Mouse (Mus musculus) heart, embryonic 14.5 days (tissue): ENCODE results near the gene Cacna2d1. TPM values are rescaled to one million over a fixed set of nuclear protein-coding genes. Genes with fewer than 3 reads are reported as not detected.

ENCODE experiments used
- ATAC-seq: fragments of 200-750 bp; cut with Nextera tagmentation; 2 replicates; pipeline ENCODE4 v1.8.0; 2017; ENCODE audit warnings: low read depth, moderate TSS enrichment; ENCODE audit not compliant: insufficient number of reproducible peaks, insufficient read depth, low FRiP score
- H3K27ac ChIP-seq, 2 experiments: fragments of 200-500 bp in 1 of 2; fragments of 300-500 bp in 1 of 2; sonication (generic) in 1 of 2; replicated peaks in 1 of 2; 2 replicates each; pipeline ENCODE4 v1.5.1; 2012 to 2014; ENCODE audit warnings: low read depth in 2 of 2, low read length in 2 of 2, control low read depth in 1 of 2, mild to moderate bottlenecking in 1 of 2, mixed read lengths in 1 of 2; ENCODE audit not compliant: control insufficient read depth in 1 of 2, insufficient read depth in 1 of 2
- H3K27me3 ChIP-seq: fragments of 300-500 bp; sonication (generic); 2 replicates; pipeline ENCODE4 v1.6.1; 2014; ENCODE audit warnings: mild to moderate bottlenecking, low read length, control low read depth; ENCODE audit not compliant: control insufficient read depth, insufficient read depth
- H3K36me3 ChIP-seq: fragments of 300-500 bp; sonication (generic); 2 replicates; pipeline ENCODE4 v1.6.1; 2014; ENCODE audit warnings: mild to moderate bottlenecking, control low read depth, low read length, mixed read lengths; ENCODE audit not compliant: control insufficient read depth, insufficient read depth
- H3K4me1 ChIP-seq, 2 experiments: fragments of 200-500 bp in 1 of 2; fragments of 300-500 bp in 1 of 2; sonication (generic) in 1 of 2; 2 replicates each; pipeline ENCODE4 v1.6.1; 2012 to 2014; ENCODE audit warnings: low read length in 2 of 2, control low read depth in 1 of 2, mixed read lengths in 1 of 2; ENCODE audit not compliant: control insufficient read depth in 2 of 2, insufficient read depth in 2 of 2
- H3K4me2 ChIP-seq: fragments of 300-500 bp; sonication (generic); 2 replicates; pipeline ENCODE4 v1.6.1; 2014; ENCODE audit warnings: mild to moderate bottlenecking, low read length
- H3K4me3 ChIP-seq, 2 experiments: fragments of 200-500 bp in 1 of 2; fragments of 300-500 bp in 1 of 2; sonication (generic) in 1 of 2; 2 replicates each; pipeline ENCODE4 v1.5.1; 2012 to 2014; ENCODE audit warnings: low read length in 2 of 2, mild to moderate bottlenecking in 2 of 2, control low read depth in 1 of 2, low read depth in 1 of 2, moderate library complexity in 1 of 2; ENCODE audit not compliant: control insufficient read depth in 1 of 2, insufficient read depth in 1 of 2
- H3K9ac ChIP-seq: fragments of 300-500 bp; sonication (generic); 2 replicates; pipeline ENCODE4 v1.6.1; 2014; ENCODE audit warnings: mild to moderate bottlenecking, low read length
- H3K9me3 ChIP-seq: fragments of 300-500 bp; sonication (generic); 2 replicates; pipeline ENCODE4 v1.6.1; 2016; ENCODE audit warnings: low read length, control low read depth; ENCODE audit not compliant: control insufficient read depth
- WGBS: fragments of 180-500 bp; shearing (Covaris S2); extraction: QIAGEN DNeasy Blood & Tissue Kit; methylation state at CpG from one replicate; pipeline ENCODE4 v1.1.7; 2014; 5-methylcytosine and 5-hydroxymethylcytosine counted together
- polyA plus RNA-seq: library from polyadenylated mRNA; unstranded; fragments of >200 nt; fragmentation: Nextera tagmentation; extraction: Ambion mirVana; gene quantifications from 2 replicates; pipeline ENCODE4 v1.2.1, GENCODE M21; 2014

Cacna2d1 gene
- polyA plus RNA-seq, 1 experiment from 2014 or later: 27.0 TPM

GRCm38 (mm10) chr5:16062773-16063172, 128.3 kb downstream of the Cacna2d1 start:
- H3K4me1 ChIP-seq: 0 out of 4 replicates have a peak, but pooled peaks cover 0 to 4% of the 10 kb centered on the region in 2 experiments
- no peak overlapping the region for H3K9ac ChIP-seq
- no peak for ATAC-seq
- no peaks in the 10 kb centered on the region for H3K27me3 ChIP-seq
- H3K4me3 ChIP-seq: no peak overlapping the region
- H3K9me3 ChIP-seq: no peaks in the 10 kb centered on the region
- WGBS: 78% methylated on average over 5 of the region's 5 CpGs
- no peaks in the 10 kb centered on the region for H3K36me3 ChIP-seq
- H3K4me2 ChIP-seq: no peak overlapping the region
- H3K27ac ChIP-seq: no peak overlapping the region

GRCm38 (mm10) chr5:16063273-16063672, 128.8 kb downstream of the Cacna2d1 start:
- 0 out of 4 replicates have a peak, but pooled peaks cover 0 to 4% of the 10 kb centered on the region in 2 experiments for H3K4me1 ChIP-seq
- no peaks in the 10 kb centered on the region for H3K9me3 ChIP-seq
- no peak overlapping the region for H3K9ac ChIP-seq
- no peak overlapping the region for H3K27ac ChIP-seq
- no peak overlapping the region for H3K4me2 ChIP-seq
- no peak overlapping the region for H3K4me3 ChIP-seq
- H3K36me3 ChIP-seq: no peaks in the 10 kb centered on the region
- no peak for ATAC-seq
- H3K27me3 ChIP-seq: no peaks in the 10 kb centered on the region

GRCm38 (mm10) chr5:16063949-16064348, 129.5 kb downstream of the Cacna2d1 start:
- no peak overlapping the region for H3K4me3 ChIP-seq
- no peak overlapping the region for H3K9ac ChIP-seq
- no peak overlapping the region for H3K27ac ChIP-seq
- no peak overlapping the region for H3K4me2 ChIP-seq
- H3K36me3 ChIP-seq: no peaks in the 10 kb centered on the region
- no peaks in the 10 kb centered on the region for H3K9me3 ChIP-seq
- 80% methylated on average over 3 of the region's 3 CpGs for WGBS
- no peak for ATAC-seq
- no peaks in the 10 kb centered on the region for H3K27me3 ChIP-seq
- H3K4me1 ChIP-seq: 0 out of 4 replicates have a peak, but pooled peaks cover 0 to 4% of the 10 kb centered on the region in 2 experiments

- 77% methylated on average over 4 of the region's 4 CpGs for WGBS
- no peak for ATAC-seq
- H3K4me1 ChIP-seq: no peaks in the 10 kb centered on the region
- H3K4me2 ChIP-seq: no peak overlapping the region
- H3K9me3 ChIP-seq: no peaks in the 10 kb centered on the region
- no peak overlapping the region for H3K27ac ChIP-seq
- H3K9ac ChIP-seq: no peak overlapping the region
- H3K27me3 ChIP-seq: no peaks in the 10 kb centered on the region
- H3K4me3 ChIP-seq: no peak overlapping the region
- H3K36me3 ChIP-seq: no peaks in the 10 kb centered on the region
Observed at GRCm38 (mm10) chr5:16065816-16066215, 131.3 kb downstream of the Cacna2d1 start.

GRCm38 (mm10) chr5:16082253-16082652, 147.8 kb downstream of the Cacna2d1 start:
- H3K4me3 ChIP-seq: no peak overlapping the region
- no peak overlapping the region for H3K27ac ChIP-seq
- no peak overlapping the region for H3K4me2 ChIP-seq
- H3K9me3 ChIP-seq: no peaks in the 10 kb centered on the region
- 55% methylated on average over 2 of the region's 2 CpGs for WGBS
- no peak overlapping the region for H3K9ac ChIP-seq
- no peaks in the 10 kb centered on the region for H3K36me3 ChIP-seq
- no peaks in the 10 kb centered on the region for H3K27me3 ChIP-seq
- no peak for ATAC-seq
- no peaks in the 10 kb centered on the region for H3K4me1 ChIP-seq

GRCm38 (mm10) chr5:16086979-16087902, 152.8 kb downstream of the Cacna2d1 start:
- Histone ChIP-seq H3K4me3 (no peak overlapping the region), H3K4me2 (no peak overlapping the region), H3K9ac (no peak overlapping the region), H3K27me3 (no peaks in the 10 kb centered on the region), H3K27ac (no peak overlapping the region), H3K36me3 (no peaks in the 10 kb centered on the region), H3K9me3 (no peaks in the 10 kb centered on the region), H3K4me1 (no peaks in the 10 kb centered on the region)
- no peak for ATAC-seq
- 82% methylated on average over 10 of the region's 10 CpGs for WGBS

GRCm38 (mm10) chr5:16087995-16088394, 153.5 kb downstream of the Cacna2d1 start:
- Histone ChIP-seq H3K9me3 (no peaks in the 10 kb centered on the region), H3K27me3 (no peaks in the 10 kb centered on the region), H3K4me1 (0 out of 4 replicates have a peak, but pooled peaks cover 0 to 6% of the 10 kb centered on the region in 2 experiments), H3K36me3 (no peaks in the 10 kb centered on the region), H3K9ac (no peak overlapping the region), H3K27ac (no peak overlapping the region), H3K4me3 (no peak overlapping the region), H3K4me2 (no peak overlapping the region)
- WGBS: 62% methylated on average over 2 of the region's 2 CpGs
- no peak for ATAC-seq
